ENCODE assay signal across 26 mouse cellular contexts in the genomic region with DNA sequence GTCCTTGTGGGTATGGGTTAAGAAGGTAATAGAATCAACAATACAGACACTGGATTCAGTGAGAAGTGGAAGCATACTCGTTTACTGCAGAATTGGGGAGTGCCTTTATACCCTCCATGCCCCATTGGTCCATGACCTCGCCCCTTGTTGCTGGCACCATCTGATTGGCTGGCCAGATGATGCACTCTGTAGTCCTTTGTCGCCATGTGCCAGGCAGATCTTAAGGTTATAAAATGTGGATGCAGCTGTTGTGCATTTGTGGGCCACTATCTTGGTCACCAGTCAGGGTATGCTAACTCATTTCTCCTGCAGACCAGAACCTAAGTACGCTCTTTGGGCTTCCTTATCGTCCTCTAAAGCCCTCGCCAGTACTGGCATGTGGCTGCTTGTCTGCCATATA. TPM values are rescaled to one million over a fixed set of nuclear protein-coding genes. Genes with fewer than 3 reads are reported as not detected.
A peak's percentile ranks its signal among the peaks of the same experiment; 100 is the strongest.
DNase-seq lines count a peak whose midpoint lies in the region; ATAC-seq and TF ChIP-seq lines count a peak whose summit lies in the region.
"Had no signal": no experiment of that assay in that cellular context is flagged by ENCODE, and none has a peak within 500 bp of the region (broad histone marks: within the 10 kb centered on the region; RNA-seq: fewer than 3 reads in every experiment).

No protein-coding gene starts in this region.

- H3K9me3 ChIP-seq in forebrain, embryonic 11.5 days (ENCODE audit: control insufficient read depth, low read length) = no peaks in the 10 kb centered on the region
- H3K9me3 ChIP-seq in forebrain, embryonic 14.5 days (replicated peaks; ENCODE audit: control insufficient read depth, low read length) = no peaks in the 10 kb centered on the region
- H3K9me3 ChIP-seq in kidney, embryonic 15.5 days (replicated peaks) = no peaks in the 10 kb centered on the region
- no peaks in the 10 kb centered on the region for H3K9me3 ChIP-seq in kidney, embryonic 14.5 days (ENCODE audit: control insufficient read depth, low read length)
- 0 out of 2 replicates have a peak, but pooled peaks cover 3% of the 10 kb centered on the region for H3K9me3 ChIP-seq in megakaryocyte, embryonic 14.5 days
- H3K9me3 ChIP-seq in stomach, embryonic 14.5 days (ENCODE audit: control insufficient read depth, low read depth, low read length) = no peaks in the 10 kb centered on the region
- H3K9me3 ChIP-seq in stomach, postnatal 0 days (ENCODE audit: control insufficient read depth, low read length) = no peaks in the 10 kb centered on the region
- H3K9me3 ChIP-seq: embryonic facial prominence, embryonic 10.5 days; embryonic facial prominence, embryonic 12.5 days; forebrain, embryonic 12.5 days; forebrain, embryonic 15.5 days; G1E had no signal

- H3K9ac ChIP-seq in forebrain, embryonic 11.5 days (ENCODE audit: low read length) = no peak overlapping the region
- no peak overlapping the region for H3K9ac ChIP-seq in forebrain, embryonic 14.5 days (ENCODE audit: low read length)
- no peak overlapping the region for H3K9ac ChIP-seq in kidney, embryonic 15.5 days
- no peak overlapping the region for H3K9ac ChIP-seq in kidney, embryonic 14.5 days (ENCODE audit: low read depth, low read length)
- no peak overlapping the region for H3K9ac ChIP-seq in stomach, embryonic 14.5 days (replicated peaks; ENCODE audit: low read depth, low read length)
- no peak overlapping the region for H3K9ac ChIP-seq in stomach, postnatal 0 days (ENCODE audit: low read length)
- H3K9ac ChIP-seq: embryonic facial prominence, embryonic 12.5 days; forebrain, embryonic 12.5 days; forebrain, embryonic 15.5 days had no signal

- no peak for TF ChIP-seq EP300 in stomach, postnatal 0 days (optimal IDR thresholded peaks at IDR 0.05)

- H3K4me2 ChIP-seq in forebrain, embryonic 11.5 days (ENCODE audit: low read depth, low read length, severe bottlenecking) = no peak overlapping the region
- no peak overlapping the region for H3K4me2 ChIP-seq in forebrain, embryonic 14.5 days (ENCODE audit: low read length)
- no peak overlapping the region for H3K4me2 ChIP-seq in kidney, embryonic 15.5 days
- no peak overlapping the region for H3K4me2 ChIP-seq in kidney, embryonic 14.5 days (replicated peaks; ENCODE audit: low read depth, low read length)
- no peak overlapping the region for H3K4me2 ChIP-seq in stomach, embryonic 14.5 days (replicated peaks; ENCODE audit: low read depth, low read length)
- H3K4me2 ChIP-seq in stomach, postnatal 0 days (replicated peaks; ENCODE audit: low read depth) = no peak overlapping the region
- H3K4me2 ChIP-seq: embryonic facial prominence, embryonic 12.5 days; forebrain, embryonic 12.5 days; forebrain, embryonic 15.5 days had no signal

- TF ChIP-seq CTCF in stomach, postnatal 0 days (IDR thresholded peaks at IDR 0.05; ENCODE audit: low read depth) = no peak

- no peak overlapping the region for H3K4me3 ChIP-seq in forebrain, embryonic 11.5 days (ENCODE audit: low read depth, low read length)
- H3K4me3 ChIP-seq in forebrain, embryonic 14.5 days (ENCODE audit: low read depth, low read length) = no peak overlapping the region
- no peak overlapping the region for H3K4me3 ChIP-seq in kidney, embryonic 15.5 days (replicated peaks)
- no peak overlapping the region for H3K4me3 ChIP-seq in kidney, embryonic 14.5 days (ENCODE audit: low read length)
- H3K4me3 ChIP-seq in megakaryocyte, embryonic 14.5 days (replicated peaks) = peak overlapping the region; percentile 75
- H3K4me3 ChIP-seq in stomach, embryonic 14.5 days (ENCODE audit: low read depth, low read length) = no peak overlapping the region
- no peak overlapping the region for H3K4me3 ChIP-seq in stomach, postnatal 0 days (ENCODE audit: low read depth, low read length)
- H3K4me3 ChIP-seq: embryonic facial prominence, embryonic 10.5 days; embryonic facial prominence, embryonic 12.5 days; forebrain, embryonic 12.5 days; forebrain, embryonic 15.5 days had no signal

- ATAC-seq in forebrain, embryonic 11.5 days (replicated peaks; ENCODE audit: low FRiP score) = 0 out of 2 replicates have a peak, but pooled peaks have one; percentile 36
- no peak for ATAC-seq in forebrain, embryonic 14.5 days
- peak; percentile 43; the same call in 1 of the 2 replicates for ATAC-seq in kidney, embryonic 15.5 days (replicated peaks; ENCODE audit: low FRiP score)
- no peak for ATAC-seq in kidney, embryonic 14.5 days (ENCODE audit: low FRiP score, low TSS enrichment)
- ATAC-seq in megakaryocyte, adult 5-6 weeks (ENCODE audit: poor library complexity, severe bottlenecking) = no peak
- ATAC-seq in stomach, embryonic 14.5 days (ENCODE audit: insufficient number of reproducible peaks, insufficient read depth, low FRiP score, low read depth) = 0 out of 2 replicates have a peak, but pooled peaks have one; percentile 6
- no peak for ATAC-seq in stomach, postnatal 0 days (ENCODE audit: low FRiP score, low TSS enrichment)
- ATAC-seq: activated CD4-positive, CD25-positive, alpha-beta regulatory T cell, adult 4 months; CD4-positive, CD25-positive, alpha-beta regulatory T cell, adult 4 months; forebrain, embryonic 15.5 days; Patski had no signal

- DNase-seq in forebrain, embryonic 11.5 days (ENCODE audit: low spot score) = no peak
- no peak for DNase-seq in forebrain, embryonic 14.5 days (ENCODE audit: low spot score)
- DNase-seq in stomach, postnatal 0 days (ENCODE audit: low spot score) = no peak
- DNase-seq: adrenal gland, adult 8-10 months; adrenal gland, postnatal 14 days; adrenal gland, postnatal 36 days; B cell, adult 2 months; cerebellum, adult 11-12 months; cerebellum, adult 2 months; cerebellum, adult 9-10 months; cerebellum, postnatal 10 days; cerebellum, postnatal 25 days had no signal

- H3K27ac ChIP-seq in forebrain, embryonic 11.5 days (ENCODE audit: low read depth, low read length) = no peak overlapping the region
- H3K27ac ChIP-seq in forebrain, embryonic 14.5 days (ENCODE audit: low read depth, low read length) = no peak overlapping the region
- no peak overlapping the region for H3K27ac ChIP-seq in kidney, embryonic 15.5 days
- no peak overlapping the region for H3K27ac ChIP-seq in kidney, embryonic 14.5 days (ENCODE audit: low read depth, low read length)
- H3K27ac ChIP-seq in stomach, embryonic 14.5 days (ENCODE audit: low read length) = no peak overlapping the region
- no peak overlapping the region for H3K27ac ChIP-seq in stomach, postnatal 0 days (replicated peaks)
- H3K27ac ChIP-seq: embryonic facial prominence, embryonic 10.5 days; embryonic facial prominence, embryonic 12.5 days; forebrain, embryonic 12.5 days; forebrain, embryonic 15.5 days had no signal

- H3K36me3 ChIP-seq in forebrain, embryonic 11.5 days (ENCODE audit: control insufficient read depth, insufficient read depth, low read length) = no peaks in the 10 kb centered on the region
- H3K36me3 ChIP-seq in forebrain, embryonic 14.5 days (ENCODE audit: control insufficient read depth, insufficient read depth, low read length) = no peaks in the 10 kb centered on the region
- no peaks in the 10 kb centered on the region for H3K36me3 ChIP-seq in kidney, embryonic 15.5 days
- no peaks in the 10 kb centered on the region for H3K36me3 ChIP-seq in kidney, embryonic 14.5 days (ENCODE audit: control insufficient read depth, insufficient read depth, low read length)
- H3K36me3 ChIP-seq in megakaryocyte, embryonic 14.5 days (replicated peaks; ENCODE audit: low read length) = peaks cover 38% of the 10 kb centered on the region
- H3K36me3 ChIP-seq in stomach, embryonic 14.5 days (ENCODE audit: control insufficient read depth, insufficient read depth, low read length) = no peaks in the 10 kb centered on the region
- H3K36me3 ChIP-seq in stomach, postnatal 0 days (ENCODE audit: control insufficient read depth, insufficient read depth, low read length) = no peaks in the 10 kb centered on the region
- H3K36me3 ChIP-seq: embryonic facial prominence, embryonic 10.5 days; embryonic facial prominence, embryonic 12.5 days; forebrain, embryonic 12.5 days; forebrain, embryonic 15.5 days; G1E had no signal

- 89% methylated on average over 6 of the region's 6 CpGs for WGBS in forebrain, embryonic 11.5 days
- WGBS in forebrain, embryonic 14.5 days = 89% methylated on average over 6 of the region's 6 CpGs
- 89% methylated on average over 6 of the region's 6 CpGs for WGBS in kidney, embryonic 15.5 days
- 83% methylated on average over 6 of the region's 6 CpGs for WGBS in kidney, embryonic 14.5 days
- 83% methylated on average over 6 of the region's 6 CpGs for WGBS in stomach, embryonic 14.5 days
- WGBS in stomach, postnatal 0 days = 86% methylated on average over 6 of the region's 6 CpGs

- H3K27me3 ChIP-seq in forebrain, embryonic 11.5 days (ENCODE audit: control insufficient read depth, insufficient read depth, low read length) = no peaks in the 10 kb centered on the region
- H3K27me3 ChIP-seq in forebrain, embryonic 14.5 days (replicated peaks; ENCODE audit: control insufficient read depth, insufficient read depth, low read length) = no peaks in the 10 kb centered on the region
- no peaks in the 10 kb centered on the region for H3K27me3 ChIP-seq in kidney, embryonic 15.5 days
- H3K27me3 ChIP-seq in kidney, embryonic 14.5 days (ENCODE audit: control insufficient read depth, insufficient read depth, low read length) = no peaks in the 10 kb centered on the region
- no peaks in the 10 kb centered on the region for H3K27me3 ChIP-seq in megakaryocyte, embryonic 14.5 days (replicated peaks)
- H3K27me3 ChIP-seq in stomach, embryonic 14.5 days (ENCODE audit: control insufficient read depth, insufficient read depth, low read length) = no peaks in the 10 kb centered on the region
- no peaks in the 10 kb centered on the region for H3K27me3 ChIP-seq in stomach, postnatal 0 days (ENCODE audit: control insufficient read depth, insufficient read depth, low read length)
- H3K27me3 ChIP-seq: CH12.LX; embryonic facial prominence, embryonic 12.5 days; forebrain, embryonic 12.5 days; forebrain, embryonic 15.5 days; Patski had no signal

- no peaks in the 10 kb centered on the region for H3K4me1 ChIP-seq in forebrain, embryonic 11.5 days (replicated peaks; ENCODE audit: control insufficient read depth, insufficient read depth, low read length)
- H3K4me1 ChIP-seq in forebrain, embryonic 14.5 days (ENCODE audit: control insufficient read depth, insufficient read depth, low read length) = no peaks in the 10 kb centered on the region
- H3K4me1 ChIP-seq in kidney, embryonic 15.5 days = no peaks in the 10 kb centered on the region
- no peaks in the 10 kb centered on the region for H3K4me1 ChIP-seq in kidney, embryonic 14.5 days (ENCODE audit: control insufficient read depth, insufficient read depth, low read length)
- peaks cover 33% of the 10 kb centered on the region for H3K4me1 ChIP-seq in megakaryocyte, embryonic 14.5 days
- H3K4me1 ChIP-seq in stomach, embryonic 14.5 days (ENCODE audit: control insufficient read depth, insufficient read depth, low read length) = no peaks in the 10 kb centered on the region
- no peaks in the 10 kb centered on the region for H3K4me1 ChIP-seq in stomach, postnatal 0 days (replicated peaks; ENCODE audit: control insufficient read depth, insufficient read depth)
- H3K4me1 ChIP-seq: embryonic facial prominence, embryonic 10.5 days; embryonic facial prominence, embryonic 12.5 days; forebrain, embryonic 12.5 days; forebrain, embryonic 15.5 days had no signal

RNA-seq across cellular contexts. Expression of gene Mfap3l, which starts 46.0 kb away (rescaled TPM):
- polyA plus RNA-seq in forebrain, embryonic 11.5 days (2014; fragmentation: Nextera tagmentation; extraction: Ambion mirVana) = 1.7 and 1.8 TPM in 2 replicates
- 0.74 and 1.4 TPM in 2 replicates for polyA plus RNA-seq in forebrain, embryonic 14.5 days (2014; fragmentation: Nextera tagmentation; extraction: Ambion mirVana)
- 4.3 and 4.5 TPM in 2 replicates for polyA plus RNA-seq in kidney, embryonic 15.5 days (2015; fragmentation: Nextera tagmentation; extraction: Ambion mirVana)
- 3.0 and 5.4 TPM in 2 replicates for polyA plus RNA-seq in kidney, embryonic 14.5 days (2014; fragmentation: Nextera tagmentation; extraction: Ambion mirVana)
- polyA plus RNA-seq in megakaryocyte, embryonic 14.5 days (2012; ENCODE audit: insufficient read depth, low replicate concordance) = 0.51 and 7.0 TPM in 2 replicates
- 1.0 and 1.4 TPM in 2 replicates for total RNA-seq in megakaryocyte, adult 5-6 weeks (2015)
- 0.81 and 0.84 TPM in 2 replicates for total RNA-seq in megakaryocyte, adult 5-6 weeks (2017)
- 1.4 and 1.6 TPM in 2 replicates for polyA plus RNA-seq in stomach, embryonic 14.5 days (2014; fragmentation: Nextera tagmentation; extraction: Ambion mirVana)
- polyA plus RNA-seq in stomach, postnatal 0 days (2015; fragmentation: Nextera tagmentation; extraction: Ambion mirVana) = 7.6 and 8.0 TPM in 2 replicates
- polyA plus RNA-seq: activated CD4-positive, CD25-positive, alpha-beta regulatory T cell, adult 4 months; CD4-positive, CD25-positive, alpha-beta regulatory T cell, adult 4 months; G1E had no signal

Comparison
In these comparisons a context has a peak if more than half of its experiments do, and no peak if none do; other contexts are left out.
1. ATAC-seq: peak in forebrain, embryonic 11.5 days (single experiment), kidney, embryonic 15.5 days (single experiment) and stomach, embryonic 14.5 days (single experiment); none in forebrain, embryonic 14.5 days (single experiment), kidney, embryonic 14.5 days (single experiment), megakaryocyte, adult 5-6 weeks (single experiment) and stomach, postnatal 0 days (single experiment).